Mouse (Mus musculus) gastrocnemius, postnatal 36 days (tissue): ENCODE measurements around the gene Pparg. TPM values are rescaled to one million over a fixed set of nuclear protein-coding genes. Genes with fewer than 3 reads are reported as not detected.

Source experiments
- DNase-seq, 2 experiments: peaks; one replicate each; pipeline ENCODE4 v3.0.0; 2022
- intact Hi-C: fragments of 180-260 bp; cut with DNase I; formaldehyde crosslinking; loops from one replicate; pipeline ENCODE4 v1.15.1; 2025
- total RNA-seq, 2 experiments: library from RNA; stranded (reverse); gene quantifications; 2 replicates each; pipeline ENCODE4 v1.2.3; 2021

Pparg gene
- total RNA-seq, 2 experiments from 2014 or later: 2.9 to 3.0 TPM

- DNase-seq: no peak
- intact Hi-C loops: no loop called here
These were observed 142.3 kb downstream of the Pparg start for GRCm38 (mm10) chr6:115503038-115503437.

- DNase-seq: no peak
- intact Hi-C loops: no loop called here
These were observed 142.9 kb downstream of the Pparg start for GRCm38 (mm10) chr6:115503549-115504159.

- no peak for DNase-seq
- intact Hi-C loops: no loop called here
These were observed 143.4 kb downstream of the Pparg start for GRCm38 (mm10) chr6:115504160-115504558.

DNA sequence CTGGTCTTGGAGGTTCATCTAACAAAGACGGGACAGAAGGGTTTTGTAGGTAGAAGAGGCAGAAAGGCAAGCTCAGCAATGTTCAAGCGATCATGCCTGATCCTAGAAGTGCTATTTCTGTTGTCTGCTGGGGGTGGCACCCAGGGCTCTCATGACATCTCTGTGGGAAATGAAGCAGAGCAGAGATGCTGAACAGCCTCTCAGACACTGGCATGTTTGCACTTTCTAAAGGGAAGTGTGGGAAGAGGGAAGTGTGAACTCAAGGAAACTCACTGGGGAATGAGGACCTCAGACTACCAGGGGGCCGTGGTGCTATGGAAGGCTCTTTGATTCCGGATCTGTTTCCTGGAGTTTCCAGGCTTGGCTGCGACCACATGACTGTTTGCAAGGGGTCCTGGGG lies 144.2 kb downstream of the Pparg start:
- intact Hi-C loops: no loop called here
- no peak for DNase-seq

GRCm38 (mm10) chr6:115506425-115506824 lies 145.7 kb downstream of the Pparg start:
- no peak for DNase-seq
- intact Hi-C loops: no loop called here

DNA sequence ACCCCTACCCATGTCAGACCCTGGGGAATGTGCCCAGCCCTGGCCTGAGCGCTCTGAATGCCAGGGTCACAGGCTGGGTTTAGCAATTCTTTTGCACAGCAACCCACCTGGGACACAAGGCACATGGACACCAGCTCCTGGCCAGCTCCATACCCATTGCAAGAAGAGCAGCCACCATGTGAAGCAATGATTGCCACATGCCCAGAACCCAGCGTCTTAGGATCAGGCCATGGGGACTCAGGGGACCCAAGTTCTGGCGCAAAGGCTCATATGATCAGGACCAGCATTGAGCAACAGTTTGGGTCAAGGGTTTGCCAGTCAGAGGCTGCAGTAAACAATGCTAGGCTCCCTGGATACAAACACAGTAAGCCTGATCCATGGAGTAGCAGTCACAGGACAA lies 150.7 kb downstream of the Pparg start:
- intact Hi-C loops: no loop called here
- no peak for DNase-seq

GRCm38 (mm10) chr6:115513207-115513606 lies 152.5 kb downstream of the Pparg start:
- DNase-seq: no peak
- intact Hi-C loops: no loop called here

DNA sequence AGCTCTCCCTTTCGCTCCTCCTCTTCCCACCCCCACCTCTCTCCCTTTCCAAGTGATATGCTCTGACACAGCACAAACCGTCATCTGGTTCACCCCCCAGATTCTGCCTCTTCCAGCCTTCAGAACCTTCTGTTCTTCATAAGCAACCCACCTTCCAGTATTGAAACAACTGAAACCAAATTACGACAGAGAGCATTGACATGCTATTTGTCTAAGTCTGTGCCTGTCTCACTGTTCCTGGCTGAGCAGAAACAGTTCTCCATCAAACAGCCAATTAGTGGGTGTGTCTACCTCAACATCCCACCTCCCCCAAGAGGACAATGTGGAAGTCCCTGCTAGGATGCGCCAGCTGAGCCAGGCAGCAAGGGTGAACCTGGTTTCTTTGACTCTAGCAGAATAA lies 157.2 kb downstream of the Pparg start:
- no peak for DNase-seq
- intact Hi-C loops: no loop called here

DNA sequence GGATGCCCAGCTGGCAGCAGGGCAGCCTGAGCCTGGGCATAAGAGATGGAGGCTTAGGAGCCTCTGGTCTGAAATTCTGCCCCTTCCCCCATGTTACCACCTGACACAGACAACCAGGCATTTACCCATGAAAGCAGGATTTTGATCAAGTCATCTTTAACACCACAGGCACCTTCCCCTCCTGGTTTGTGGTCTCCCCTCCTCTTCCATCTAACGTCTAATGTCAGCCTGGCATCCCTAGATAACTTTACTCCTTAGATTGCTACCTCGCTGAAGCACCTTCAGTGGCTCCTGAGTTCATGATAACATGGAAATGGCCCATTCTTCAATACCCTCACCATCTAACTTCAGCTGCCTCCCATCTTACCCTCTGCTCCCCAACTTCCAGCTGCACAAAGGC lies 157.6 kb downstream of the Pparg start:
- intact Hi-C loops: no loop called here

DNA sequence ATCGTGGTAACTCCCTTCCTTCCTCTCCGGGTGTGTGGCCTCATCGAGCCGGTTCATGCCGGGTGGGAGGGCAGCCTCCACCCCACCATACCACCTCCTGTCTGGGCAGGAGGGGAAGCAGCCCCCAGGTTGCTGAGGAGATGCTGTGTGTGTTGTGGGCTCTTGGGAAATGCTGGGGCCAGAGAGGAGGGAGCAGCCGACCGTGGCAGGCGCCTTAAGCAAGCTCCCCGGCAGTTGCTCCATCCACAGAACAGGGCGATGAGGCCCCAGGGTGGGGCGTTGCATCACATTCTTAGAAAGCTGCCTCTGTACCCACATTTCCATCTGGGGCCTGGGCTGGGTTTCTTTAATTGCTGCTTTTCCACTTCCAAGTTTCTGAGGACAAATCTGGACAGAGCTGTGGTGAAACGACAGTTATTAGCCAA lies 158.5 kb downstream of the Pparg start:
- intact Hi-C loops: no loop called here
- peak in 1 of 2 experiments; percentile 21 for DNase-seq

More for the DNA sequence above, 157.6 kb downstream of the Pparg start:
- no peak for DNase-seq

DNA sequence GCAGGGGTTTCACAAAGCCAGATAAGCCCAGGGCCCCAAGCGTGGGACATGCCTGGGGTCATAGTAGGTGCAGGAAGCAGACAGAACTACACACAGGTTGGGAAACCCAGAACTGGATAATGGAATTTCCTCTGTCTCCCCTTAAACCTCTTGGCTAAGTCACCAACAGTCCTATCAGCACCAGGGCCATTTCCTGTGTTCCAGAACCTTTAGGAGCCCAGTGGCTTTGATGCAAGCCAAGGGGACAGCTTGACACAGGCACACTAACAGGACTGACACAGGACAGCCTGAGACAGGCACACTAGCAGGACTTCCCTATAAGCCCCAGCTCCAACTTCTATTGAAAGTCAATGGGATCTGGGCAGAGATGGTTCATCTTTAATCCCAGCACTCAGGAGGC lies 161.2 kb downstream of the Pparg start:
- DNase-seq: no peak
- intact Hi-C loops: no loop called here

DNA sequence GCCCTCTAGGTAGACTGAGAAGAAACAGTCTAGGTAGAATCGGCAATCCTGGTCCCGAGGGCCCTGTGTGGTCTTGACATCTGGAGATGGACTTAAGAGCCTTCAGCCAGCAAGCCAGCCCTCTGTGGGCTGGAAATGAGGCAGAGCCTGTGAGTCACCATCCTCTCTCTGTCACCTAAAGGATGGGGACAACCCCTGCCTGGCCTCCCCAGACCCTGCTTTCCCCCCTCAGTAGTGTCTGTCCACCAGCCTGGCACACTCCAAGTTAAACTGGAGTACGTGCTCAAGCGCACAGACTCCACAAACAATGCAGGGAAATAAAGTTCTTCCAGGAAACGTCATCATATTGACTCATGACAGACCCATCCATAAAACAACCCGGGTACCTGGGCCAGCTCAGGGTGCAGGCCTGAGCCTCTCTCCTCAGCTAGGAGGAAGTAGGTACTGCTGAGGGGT lies 162.0 kb downstream of the Pparg start:
- no peak for DNase-seq
- intact Hi-C loops: no loop called here

GRCm38 (mm10) chr6:115523201-115523600 lies 162.4 kb downstream of the Pparg start:
- intact Hi-C loops: no loop called here
- peak in 1 of 2 experiments; percentile 30 for DNase-seq

DNA sequence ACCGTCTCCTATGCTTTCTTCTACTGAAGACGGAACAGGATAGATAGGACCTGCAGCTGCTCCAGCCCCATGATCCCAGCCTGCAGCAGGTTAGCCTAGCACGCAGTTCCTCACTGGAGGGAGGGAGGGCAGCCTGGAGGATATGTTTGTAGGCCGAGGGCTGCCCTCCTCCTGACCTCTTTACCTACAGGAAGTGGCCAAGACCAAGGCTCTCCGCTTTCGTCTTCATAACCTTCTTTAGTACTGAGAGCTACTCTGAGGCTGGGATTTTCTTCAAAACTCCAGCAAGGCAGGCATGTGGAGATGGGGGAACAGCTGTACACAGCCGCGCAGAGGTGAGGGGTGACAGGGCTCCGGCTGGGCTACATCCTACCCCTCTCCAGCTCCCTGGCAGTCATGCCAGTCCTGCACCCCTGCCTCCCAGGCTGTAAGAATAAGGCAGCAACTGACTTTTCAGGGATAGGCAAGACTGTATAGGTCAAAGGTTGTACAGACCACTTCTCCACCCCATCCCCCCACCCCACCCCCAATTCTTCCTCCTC lies 163.8 kb downstream of the Pparg start:
- intact Hi-C loops: no loop called here
- no peak for DNase-seq

- intact Hi-C loops: no loop called here
These were observed 166.7 kb downstream of the Pparg start for GRCm38 (mm10) chr6:115527418-115527817.

DNA sequence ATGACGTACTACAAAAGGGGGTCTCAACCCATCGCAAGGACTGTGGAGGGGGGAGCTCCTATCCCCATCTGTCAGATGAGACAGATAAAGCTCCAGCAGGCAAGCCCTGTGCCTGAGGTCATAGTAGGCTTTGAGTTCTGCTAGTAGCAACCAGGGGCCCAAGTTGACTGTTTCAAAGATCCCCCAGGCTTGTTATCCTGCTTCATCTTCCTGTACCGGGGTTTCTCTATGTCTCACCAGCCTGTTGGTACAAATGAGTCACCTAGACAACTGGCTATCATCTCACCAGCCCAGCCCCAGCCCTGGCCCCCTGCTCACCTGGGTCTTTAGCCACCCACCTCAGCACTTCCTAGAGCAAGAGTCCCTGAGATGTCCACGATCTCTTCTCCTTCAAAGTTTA lies 167.6 kb downstream of the Pparg start:
- DNase-seq: no peak
- intact Hi-C loops: no loop called here

More at GRCm38 (mm10) chr6:115527418-115527817, 166.7 kb downstream of the Pparg start:
- no peak for DNase-seq

DNA sequence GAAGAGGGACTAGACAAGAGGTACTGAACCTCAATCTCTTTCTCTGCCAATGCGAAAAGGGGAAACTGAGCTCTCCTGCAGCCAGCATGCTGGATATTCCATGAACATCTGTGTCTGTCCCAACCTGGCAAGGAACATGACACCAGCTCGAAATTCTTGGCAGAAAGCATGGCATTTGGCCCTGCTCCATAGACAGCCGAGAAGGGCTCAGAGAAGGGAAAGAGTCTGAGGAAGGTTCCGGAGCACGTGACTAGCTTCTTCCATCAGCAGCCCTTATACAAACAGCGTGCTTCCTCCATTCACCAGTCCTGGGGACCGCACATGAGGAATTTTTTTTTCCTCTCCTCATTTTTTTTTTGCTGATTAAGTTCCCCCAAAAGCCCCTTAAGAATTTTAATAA lies 173.9 kb downstream of the Pparg start:
- intact Hi-C loops: loop anchor here (5.0 to 10.0 kb wide), 2 partner anchors 170 to 487 kb away; partner anchors contain the start of gene Pparg

GRCm38 (mm10) chr6:115536169-115536568 lies 175.4 kb downstream of the Pparg start:
- intact Hi-C loops: loop anchor here (5.0 to 10.0 kb wide), 2 partner anchors 171 to 489 kb away; partner anchors contain the start of gene Pparg
- no peak for DNase-seq

More for the DNA sequence above, 173.9 kb downstream of the Pparg start:
- peak in 1 of 2 experiments; percentile 23 for DNase-seq

DNA sequence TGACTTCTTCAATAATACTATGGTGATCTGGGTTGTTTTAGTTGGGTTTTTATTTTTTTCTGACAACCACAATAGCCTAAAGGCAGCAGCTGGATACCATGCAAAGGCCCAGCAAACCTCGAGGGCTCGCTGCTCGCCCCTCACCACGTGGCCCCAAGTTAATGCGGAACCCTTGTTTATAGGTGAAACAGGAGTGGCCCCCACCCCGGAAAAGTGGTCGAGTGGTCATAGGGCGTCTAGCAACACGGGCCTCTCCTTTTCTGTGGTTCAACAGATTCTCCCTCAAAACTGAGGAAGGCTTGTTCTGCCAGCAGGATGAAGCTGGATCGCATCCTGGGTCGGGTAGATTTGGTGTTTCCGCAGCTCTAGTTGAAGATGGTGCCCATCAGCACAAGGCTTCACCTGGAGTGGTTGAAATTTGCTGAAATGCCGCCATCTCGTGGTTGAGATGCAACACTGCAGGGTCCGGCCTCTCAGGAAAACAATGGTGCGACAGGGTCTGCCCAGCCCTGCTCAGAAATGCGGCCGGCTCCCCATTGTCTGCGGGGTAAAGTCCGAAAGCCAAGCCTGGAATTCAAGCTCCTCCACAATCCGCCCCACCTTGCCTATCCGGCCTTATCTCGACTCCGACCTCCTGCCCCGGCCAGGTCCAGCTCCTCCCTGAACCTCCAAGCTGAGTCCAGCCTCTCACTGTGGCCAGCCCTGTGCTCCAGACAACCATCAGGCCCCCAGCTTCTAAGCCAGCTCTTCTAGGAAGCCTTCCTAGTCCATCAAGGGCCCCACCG lies 178.1 kb downstream of the Pparg start:
- peak; percentile 62 to 75 for DNase-seq
- intact Hi-C loops: loop anchor here (1.0 to 10.0 kb wide), 4 partner anchors 174 to 492 kb away; partner anchors contain the start of genes Gm17482 and Pparg
